Mouse (Mus musculus) cerebellum, adult 2 months (tissue): ENCODE results near the gene Tmem222.

Experiments
- CTCF ChIP-seq: fragments of 200-500 bp; IDR thresholded peaks from 2 replicates; pipeline ENCODE4 v1.5.1; 2011; ENCODE audit warnings: low read depth, mild to moderate bottlenecking, control low read depth, low read length, moderate library complexity, borderline replicate concordance; ENCODE audit not compliant: insufficient read depth
- POLR2A ChIP-seq: fragments of 200-500 bp; IDR thresholded peaks from 2 replicates; pipeline ENCODE4 v1.6.1; 2011; ENCODE audit warnings: low read length, control low read depth, borderline replicate concordance; ENCODE audit not compliant: insufficient read depth

DNA sequence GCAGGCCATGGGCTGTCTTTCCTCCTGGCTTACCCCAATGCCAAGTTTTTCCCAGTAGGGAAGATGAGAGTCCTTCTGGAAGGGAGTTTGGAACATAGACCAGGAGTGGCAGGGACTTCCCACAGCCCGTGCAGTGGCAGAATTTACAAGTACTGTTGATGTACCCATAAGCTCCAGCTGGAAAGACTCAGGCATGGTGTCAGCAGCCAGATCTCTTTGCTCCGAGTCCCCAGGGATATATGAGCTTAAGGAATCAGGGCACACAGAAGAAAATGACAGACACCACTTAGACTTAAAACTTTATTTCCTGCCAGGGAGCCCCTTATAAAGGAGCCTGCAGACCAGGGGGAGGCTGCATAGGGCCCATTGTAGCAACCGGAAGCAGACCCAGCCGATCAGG, 11.8 kb downstream of the Tmem222 start:
- no peak for TF ChIP-seq CTCF
- TF ChIP-seq POLR2A = no peak
